Mouse (Mus musculus) adrenal gland, postnatal 14 days (tissue): ENCODE measurements around the gene 9130230L23Rik. TPM values are rescaled to one million over a fixed set of nuclear protein-coding genes. Genes with fewer than 3 reads are reported as not detected.
"Not testable (repeated sequence)": the region's sequence is repeated elsewhere in the genome, so short reads cannot be mapped to it uniquely, and the experiment has no call there.

Experiments
- DNase-seq: peaks from one replicate; pipeline ENCODE4 v3.0.0; 2021; ENCODE audit warnings: mixed read lengths
- total RNA-seq: library from RNA; stranded (reverse); gene quantifications from 2 replicates; pipeline ENCODE4 v1.2.3, GENCODE M21; 2021

The 9130230L23Rik gene
- total RNA-seq, 1 experiment from 2014 or later, result 0.74 TPM

DNA sequence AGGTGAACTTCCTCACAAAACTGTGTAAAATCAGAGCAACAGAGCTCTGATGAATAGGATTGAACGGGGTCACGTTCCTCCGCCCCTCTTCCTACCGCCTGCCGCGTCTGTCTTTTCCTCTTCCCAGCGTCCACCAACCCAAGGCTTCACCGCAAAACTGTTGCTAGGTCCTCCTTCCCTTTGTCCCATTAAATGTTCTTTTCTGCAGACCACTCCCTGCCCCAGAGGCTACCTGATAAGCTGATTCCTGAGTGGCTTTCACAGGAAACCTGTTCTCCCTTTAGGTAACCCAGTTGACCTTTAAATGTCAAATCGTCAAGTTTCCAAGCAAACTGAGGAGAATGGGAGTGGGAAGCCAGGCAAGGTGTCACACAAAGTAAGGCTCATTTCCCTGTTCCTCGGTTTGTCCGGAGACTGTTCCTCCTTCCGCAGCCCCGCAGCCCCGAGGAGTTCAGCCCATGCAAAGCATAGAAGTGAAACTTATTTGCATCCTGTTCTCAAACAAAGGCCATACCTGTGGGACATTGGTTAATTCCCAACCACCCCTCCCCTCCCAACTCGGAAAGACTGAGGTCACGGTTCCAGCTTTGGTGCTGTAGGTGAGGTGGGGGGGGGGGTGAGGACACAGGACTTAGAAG lies 1.1 kb upstream of the 9130230L23Rik start:
- no peak for DNase-seq

DNA sequence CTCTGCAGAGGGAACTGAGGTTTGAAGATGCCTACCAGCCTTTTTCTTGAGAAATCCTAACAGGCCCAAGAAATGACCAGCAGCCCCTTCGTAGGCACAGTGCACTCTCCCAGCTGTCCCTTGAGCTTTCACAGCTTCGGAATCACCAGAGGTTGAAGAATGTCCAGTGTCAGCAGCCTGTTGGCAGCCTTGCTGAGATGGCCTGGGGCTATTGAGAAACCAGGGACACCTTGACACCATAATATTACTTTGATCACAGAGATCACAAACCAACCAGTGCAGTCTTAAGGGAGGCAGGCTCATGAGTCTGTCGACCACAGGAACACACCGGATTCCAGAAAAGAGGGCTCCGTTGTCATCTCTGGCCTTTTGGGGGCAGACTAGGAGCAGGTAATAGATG lies 2.9 kb downstream of the 9130230L23Rik start:
- no peak for DNase-seq

DNA sequence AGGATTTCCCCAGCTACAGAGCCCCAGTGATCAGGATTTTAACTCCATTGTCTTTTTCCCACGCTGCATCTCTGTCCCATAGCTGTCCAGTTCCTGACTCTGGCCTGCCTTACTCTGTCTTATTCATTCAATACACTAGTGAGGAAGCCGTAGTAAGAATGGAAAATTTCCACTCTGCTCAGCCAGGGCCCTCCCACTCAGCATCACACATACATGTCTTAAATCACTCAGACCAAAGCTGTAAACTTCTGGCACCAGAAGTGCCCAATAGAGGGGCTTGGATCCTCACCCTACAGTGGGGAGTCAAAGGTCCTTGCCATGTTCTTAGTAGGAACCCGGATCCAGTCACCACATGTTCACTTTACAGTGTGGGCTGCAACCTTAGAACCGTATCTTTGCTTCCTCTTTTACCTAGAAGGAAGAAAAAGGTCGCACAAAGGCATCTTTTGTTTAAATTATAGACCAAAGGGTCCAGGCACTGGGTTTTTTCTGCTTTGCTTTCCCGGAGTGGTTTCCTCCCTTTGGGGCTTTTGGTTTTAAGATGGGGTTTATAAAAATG lies 3.4 kb downstream of the 9130230L23Rik start:
- DNase-seq, result no peak

DNA sequence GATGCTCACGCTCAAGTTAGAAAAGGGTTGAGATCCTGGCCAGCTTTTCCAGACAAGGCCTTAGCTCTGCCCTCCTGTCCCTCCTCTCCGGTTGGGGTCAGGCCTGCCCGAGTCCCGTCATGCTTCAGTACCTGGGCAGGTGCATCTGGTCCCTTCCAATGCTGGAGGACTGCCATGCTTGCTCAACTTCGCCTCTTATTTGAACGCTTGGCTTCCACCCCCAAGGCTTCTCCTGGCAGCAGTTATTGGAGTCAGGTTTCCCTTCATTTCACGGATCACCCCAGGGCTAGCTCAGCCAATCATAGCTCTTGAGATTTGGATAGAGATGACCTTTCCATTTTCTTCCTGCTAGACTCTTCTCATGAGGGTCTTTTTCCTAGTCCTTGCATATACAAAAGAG lies 4.0 kb downstream of the 9130230L23Rik start:
- DNase-seq, result no peak

DNA sequence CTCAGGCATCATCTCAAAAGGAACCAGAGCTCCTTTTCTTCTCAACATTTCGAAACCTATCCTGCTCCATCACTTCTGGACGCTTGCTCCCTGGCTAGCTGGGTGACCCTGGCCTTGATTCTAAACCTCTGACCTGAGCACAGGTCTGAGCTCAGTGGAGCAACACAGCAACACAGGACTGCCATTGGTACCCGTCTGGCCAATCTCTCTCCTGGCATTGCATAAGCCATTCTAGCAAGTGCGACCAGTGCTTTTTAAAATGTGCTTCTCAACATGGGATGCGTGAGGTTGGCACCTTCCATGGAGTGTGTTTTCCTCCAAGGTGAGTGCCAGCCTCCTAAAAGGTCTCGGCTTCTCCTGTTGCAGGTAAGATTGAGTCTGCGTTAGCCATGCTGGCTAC lies 5.0 kb downstream of the 9130230L23Rik start:
- no peak for DNase-seq

DNA sequence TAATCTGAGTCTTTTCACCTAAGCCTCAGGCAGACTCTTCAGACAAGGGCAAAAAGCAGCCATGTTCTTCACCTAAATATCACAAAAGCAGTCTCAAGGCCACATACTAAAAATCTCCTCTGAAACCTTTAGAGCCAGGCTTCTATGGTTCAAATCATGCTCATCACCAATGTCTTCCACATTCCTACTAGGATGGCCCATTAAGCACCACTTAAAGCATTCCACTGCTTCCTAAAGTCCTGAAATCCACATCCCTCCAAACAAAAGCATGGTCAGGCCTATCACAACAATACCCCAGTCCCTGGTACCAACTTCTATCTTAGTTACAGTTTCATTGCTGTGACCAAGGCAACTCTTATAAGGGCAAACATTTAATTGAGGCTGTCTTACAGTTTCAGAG lies 6.3 kb downstream of the 9130230L23Rik start:
- DNase-seq, result no peak

DNA sequence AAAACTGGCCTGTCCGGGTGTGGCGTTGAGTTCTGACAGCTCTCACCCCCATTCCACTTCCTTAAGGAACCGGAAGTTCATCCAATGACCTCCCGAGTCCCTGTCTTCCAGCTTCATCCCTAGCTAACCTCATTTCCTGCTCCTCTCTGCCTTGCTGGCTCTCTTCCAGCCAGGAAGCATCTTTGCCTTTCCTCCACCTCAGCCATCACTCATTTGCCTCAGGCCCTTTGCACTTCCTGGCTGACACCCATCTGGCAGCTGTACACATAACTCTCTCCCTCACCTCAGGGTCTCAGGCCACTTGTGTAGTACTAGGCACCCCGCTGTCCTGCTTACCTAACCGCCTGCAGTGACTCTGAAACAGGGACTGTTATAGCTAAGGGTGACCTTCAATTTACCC lies 9.4 kb downstream of the 9130230L23Rik start:
- peak; percentile 50 for DNase-seq

DNA sequence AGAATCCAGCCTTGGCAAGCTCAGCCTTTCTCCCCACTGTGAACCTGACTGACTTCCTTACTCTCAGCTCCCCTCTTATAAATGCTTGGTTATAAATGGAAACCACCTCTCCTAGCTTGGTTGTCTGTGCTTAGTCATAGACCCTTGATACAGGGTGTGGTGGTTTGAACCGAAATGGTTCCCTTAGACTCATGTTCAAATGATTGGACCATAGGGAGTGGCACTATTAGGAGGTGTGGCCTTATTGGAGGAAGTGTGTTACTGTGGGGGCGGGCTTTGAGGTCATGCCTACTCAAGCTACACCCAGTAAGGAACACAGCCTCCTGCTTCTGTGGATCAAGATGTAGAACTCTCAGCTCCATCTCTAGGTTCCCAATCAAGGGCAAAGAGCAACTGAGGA lies 12.9 kb downstream of the 9130230L23Rik start:
- no peak for DNase-seq

DNA sequence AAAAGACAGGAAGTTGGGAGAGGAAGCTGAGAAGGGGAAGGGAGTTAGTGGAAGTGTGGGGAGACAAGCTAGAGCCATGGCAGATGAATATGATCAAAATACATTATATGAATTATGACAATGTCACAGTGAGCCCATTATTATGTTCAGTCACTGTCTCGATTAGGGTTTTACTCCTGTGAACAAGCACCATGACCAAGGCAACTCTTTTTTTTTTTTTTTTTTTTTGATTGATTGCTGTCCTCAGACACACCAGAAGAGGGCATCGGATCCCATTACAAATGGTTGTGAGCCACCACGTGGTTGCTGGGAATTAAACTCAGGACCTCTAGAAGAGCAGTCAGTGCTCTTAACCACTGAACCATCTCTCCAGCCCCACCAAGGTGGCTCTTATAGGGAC lies 17.1 kb downstream of the 9130230L23Rik start:
- not testable (repeated sequence) for DNase-seq

DNA sequence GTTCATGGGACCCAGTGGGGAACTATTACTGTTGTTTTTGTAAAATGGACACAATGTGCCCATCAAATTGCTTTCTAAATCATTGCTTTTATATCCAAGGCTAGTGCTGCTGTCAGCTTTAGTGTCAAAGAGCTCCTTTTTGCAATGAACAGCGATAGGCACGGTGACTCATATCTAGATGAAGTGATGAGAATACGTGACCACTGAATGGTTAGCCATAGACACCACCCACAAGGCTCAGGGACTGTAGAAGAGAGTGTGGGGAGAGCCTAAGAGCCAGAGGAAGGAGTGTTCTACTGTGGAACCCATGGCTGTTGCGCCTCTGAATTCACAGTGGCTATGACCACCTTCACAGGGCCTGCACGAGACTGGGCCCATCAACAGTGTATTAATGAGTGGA lies 17.7 kb downstream of the 9130230L23Rik start:
- DNase-seq, result no peak

DNA sequence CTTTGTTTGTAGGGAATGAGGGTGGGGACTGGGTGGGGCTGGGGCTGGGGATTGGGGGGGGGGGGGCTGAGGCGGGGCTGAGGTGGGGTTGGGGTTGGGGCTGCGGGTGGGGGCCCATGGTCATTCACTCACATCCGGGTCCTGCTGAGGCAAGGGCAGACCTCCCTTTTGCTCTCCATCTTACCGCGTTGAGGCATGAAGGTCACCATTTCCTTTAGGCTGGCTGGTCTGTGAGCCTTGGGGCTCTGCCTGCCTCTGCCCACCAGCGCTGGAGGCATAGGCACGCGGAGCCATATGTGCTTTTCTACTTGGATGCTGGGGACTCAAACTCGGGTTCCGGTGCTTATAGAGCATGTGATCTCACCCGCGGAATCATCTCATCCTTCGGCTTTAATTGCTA lies 28.4 kb downstream of the 9130230L23Rik start:
- no peak for DNase-seq

DNA sequence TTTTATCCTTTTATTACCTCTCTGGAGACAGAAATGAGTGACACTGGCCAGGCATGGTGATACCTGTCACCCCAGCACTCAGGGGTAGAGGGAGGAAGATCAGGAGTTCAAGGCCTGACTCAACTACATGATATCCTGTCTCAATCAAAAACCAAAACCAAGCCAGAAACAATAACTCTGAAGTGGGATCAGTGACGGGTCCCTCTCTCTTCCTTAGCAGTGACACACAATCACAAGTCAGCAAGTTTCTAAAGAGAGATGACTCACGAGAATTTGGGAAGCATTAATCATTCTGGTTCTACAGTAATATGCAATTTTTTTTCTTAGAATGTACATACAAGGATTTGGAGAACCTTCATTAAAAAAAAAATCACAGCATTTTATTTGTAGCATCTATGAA lies 30.9 kb downstream of the 9130230L23Rik start:
- no peak for DNase-seq

DNA sequence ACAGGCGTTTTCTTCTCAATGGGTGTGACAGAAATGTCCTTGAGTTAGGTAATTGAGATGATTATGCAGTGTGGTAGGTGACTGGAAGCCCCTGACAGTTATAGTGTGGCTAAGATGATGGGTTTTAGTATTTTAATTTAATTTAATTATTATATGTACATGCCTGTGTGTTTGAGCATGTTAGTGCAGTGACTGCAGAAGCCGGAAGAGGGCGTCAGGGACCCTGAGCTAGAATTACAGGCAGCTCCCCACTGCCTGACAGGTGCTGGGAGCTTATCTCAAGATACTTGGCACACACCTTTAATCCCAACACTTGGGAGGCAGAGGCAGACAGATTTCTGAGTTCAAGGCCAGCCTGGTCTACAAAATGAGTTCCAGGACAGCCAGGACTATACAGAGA lies 36.1 kb downstream of the 9130230L23Rik start:
- DNase-seq, result no peak

DNA sequence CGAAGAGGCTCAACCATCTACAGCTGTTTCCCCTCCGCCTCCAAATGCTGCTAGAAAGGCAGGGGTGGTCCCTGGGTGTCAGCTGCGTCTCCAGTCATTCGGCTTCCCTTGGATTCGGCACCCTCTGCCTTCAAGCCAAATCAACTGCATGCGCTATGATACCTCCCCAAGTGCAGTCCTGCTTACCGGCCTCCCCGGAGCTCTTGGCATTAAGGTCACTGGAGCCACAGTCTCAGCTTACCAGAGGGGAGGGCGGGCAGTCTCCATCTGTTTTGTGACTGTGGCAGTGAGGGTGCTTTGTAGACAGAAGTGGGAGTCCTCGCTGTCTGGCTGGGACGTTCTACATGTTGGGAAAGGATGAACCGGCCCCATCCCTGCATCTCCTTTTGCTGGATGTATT lies 37.0 kb downstream of the 9130230L23Rik start:
- no peak for DNase-seq

DNA sequence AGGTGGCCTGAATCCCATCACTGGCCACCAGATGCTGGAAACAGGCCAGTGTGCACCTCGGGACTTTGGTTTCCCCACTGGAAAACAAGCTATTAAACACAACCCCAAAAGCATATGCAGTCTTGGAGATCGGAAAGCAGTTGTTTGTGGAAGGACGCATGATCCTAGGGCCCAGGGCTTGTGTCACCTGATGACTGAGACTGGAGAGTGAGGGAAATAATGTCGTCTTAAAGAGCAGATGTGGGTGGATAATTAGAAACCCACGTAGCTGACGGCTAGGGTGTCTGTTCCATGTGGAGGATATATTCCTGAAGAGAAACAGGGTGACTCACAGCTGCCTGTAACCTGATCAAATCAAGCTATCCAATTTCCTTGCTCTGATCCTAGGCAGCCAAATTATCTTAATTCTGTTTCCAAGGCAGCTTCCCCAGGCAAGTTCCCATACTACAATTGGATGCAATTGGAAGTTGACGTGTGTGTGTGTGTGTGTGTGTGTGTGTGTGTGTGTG lies 38.3 kb downstream of the 9130230L23Rik start:
- DNase-seq, result no peak

DNA sequence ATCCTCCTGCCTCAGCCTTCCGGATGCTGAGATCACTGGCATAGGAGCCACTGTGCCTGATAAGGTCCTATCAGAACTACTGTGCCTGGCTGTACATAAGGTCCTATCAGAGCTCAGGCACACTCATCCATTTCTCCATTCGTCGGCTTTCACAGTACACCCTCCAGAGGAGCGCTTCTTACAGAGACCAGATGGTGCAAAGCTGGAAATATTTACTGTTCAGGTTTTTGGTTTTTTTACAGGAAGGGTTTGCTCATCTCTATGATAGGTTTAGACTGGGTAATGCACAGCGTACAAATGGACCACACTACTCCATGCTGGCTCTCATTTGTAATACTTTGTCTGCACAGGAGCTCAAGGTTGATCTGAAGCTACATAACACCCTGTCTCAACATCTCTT lies 40.8 kb downstream of the 9130230L23Rik start:
- DNase-seq, result no peak

DNA sequence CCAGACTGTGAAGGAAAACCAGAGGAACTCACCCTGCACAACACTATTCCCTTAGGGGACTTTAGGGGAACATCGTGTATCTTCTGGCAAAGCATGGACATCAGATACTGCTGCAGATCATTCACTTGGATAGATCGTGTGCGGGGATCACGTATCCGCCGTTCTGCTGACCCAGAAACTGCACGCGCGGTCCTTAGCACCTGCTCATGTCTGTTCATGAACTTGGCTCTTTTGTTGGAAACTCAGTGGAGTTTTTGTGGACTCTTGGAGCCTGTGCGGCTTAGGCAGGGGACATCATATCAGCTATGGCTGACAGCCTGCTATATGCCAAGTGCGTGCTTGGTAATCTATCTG lies 43.5 kb downstream of the 9130230L23Rik start:
- no peak for DNase-seq

DNA sequence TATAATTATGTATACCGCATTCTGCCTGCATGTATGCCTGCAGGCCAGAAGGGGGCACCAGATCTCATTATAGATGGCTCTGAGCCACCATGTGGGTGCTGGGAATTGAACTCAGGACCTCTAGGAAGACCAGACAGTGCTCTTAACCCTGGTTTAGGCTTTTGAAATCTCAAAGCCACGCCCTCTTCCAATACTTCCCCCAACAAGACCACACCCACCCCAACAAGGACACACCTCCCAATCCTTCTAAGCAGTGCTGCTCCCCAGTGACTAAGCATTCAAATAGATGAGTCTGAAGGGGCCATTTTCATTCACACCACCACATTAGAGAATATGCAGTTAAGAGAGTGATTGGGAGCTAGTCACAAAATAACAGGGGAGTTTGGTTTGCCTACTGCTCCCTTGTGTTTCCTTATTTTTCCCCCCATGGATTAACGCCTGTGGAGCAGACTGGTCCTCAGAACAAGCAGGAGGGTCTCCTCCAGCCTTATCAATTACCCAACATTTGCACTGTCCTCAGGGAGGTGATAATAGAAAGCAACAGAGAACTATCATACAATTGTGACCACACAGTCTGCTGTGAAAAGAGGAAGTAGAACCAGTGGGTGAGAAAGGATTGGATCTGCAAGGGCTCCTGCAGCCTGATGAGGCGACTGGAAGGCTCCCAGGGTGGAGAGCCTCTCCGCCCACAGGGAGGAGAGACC lies 44.0 kb downstream of the 9130230L23Rik start:
- no peak for DNase-seq

DNA sequence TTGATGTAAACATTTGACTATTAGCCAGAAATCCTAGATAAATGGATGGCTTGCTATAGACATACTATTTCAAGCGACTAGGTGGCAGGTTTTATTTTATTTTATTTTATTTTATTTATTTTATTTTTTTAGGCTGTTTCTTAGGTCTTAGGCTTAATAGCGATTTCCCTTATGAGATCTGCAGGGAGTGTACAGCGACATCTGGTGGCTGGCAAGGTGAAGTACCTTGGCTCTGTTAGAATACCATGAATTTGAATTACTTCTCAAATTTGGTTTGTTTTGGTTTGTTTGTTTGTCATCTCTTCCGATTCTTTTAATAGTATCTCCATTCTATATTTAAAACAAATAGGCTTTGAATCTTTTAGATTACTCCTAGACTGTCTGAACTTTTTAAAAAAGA lies 45.5 kb downstream of the 9130230L23Rik start:
- peak; percentile 67 for DNase-seq

DNA sequence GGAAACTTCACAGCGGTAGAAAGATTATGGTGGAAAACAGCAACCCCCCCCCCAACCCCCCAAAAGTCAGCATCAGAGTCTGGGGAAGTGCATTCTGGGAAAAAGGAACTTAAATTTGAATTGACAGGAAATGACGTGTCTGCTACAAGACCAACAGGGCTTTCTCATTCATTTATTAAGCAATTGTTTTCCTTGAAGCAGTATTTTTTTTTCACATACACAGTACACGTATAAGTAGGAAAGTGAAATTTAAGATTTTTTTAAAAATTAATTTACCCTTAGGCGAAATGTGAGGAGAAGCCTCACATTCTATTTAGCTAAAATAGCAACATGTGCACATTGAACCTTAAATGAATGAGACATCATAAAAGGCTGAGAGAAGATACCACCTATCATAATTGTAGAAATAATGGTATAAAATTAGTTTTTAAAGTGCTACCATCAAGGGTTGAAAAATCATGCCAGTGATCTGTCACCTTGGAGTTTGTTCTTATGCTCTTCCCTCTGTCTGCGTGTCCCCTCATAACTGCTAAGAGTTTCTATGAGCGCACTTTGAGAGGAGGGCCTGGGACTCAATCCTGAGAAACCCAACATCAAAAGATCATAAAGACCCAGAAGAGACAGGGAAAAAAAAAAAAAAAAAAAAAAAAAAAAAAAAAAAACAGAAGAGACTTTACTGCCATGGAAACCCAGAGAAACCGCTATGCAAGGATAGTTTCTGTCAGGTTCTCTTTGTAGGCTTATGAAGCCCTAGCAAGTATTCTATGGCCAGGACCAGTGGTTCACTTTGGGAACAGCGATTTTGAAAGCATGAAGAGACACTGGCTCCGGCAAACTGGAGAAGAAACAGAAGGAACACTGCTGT lies 47.7 kb downstream of the 9130230L23Rik start:
- DNase-seq, result no peak

DNA sequence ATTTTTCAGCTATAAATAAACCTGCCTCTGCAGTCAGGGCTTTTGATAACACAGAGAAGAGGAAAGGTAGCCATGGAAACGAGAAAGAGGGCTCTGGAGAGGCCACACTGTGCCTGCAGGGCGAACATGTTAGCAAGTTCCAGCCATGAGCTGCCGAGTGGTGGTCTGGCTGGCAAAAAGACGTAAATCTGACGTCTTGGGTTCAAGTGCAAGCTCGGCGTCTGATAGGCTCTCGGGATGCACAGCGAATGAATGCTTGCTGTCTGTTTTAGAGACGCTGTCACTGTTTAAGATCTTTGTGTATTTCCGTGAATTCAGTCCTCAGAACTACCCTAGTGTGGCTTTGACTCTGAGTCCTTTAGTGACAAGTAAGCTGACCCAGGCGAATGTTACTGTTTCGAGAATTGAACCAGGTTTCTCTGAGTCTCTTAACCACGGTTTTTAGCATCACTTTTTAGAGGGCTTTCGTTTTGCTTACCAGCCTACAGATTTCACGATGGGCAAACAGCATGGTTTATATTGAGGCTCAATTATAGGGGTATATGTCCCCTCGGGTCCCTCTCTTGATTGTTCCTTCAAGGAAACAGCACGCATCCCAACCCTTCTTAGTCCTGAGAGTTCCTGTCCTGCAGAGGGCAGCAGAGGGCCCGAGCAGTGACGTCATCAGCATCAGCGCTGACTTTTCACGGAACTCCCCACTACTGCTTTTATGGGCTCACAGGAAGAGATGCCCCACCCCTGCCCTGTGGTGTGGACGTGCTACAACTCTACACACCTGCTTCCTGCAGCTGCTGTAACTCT lies 48.5 kb downstream of the 9130230L23Rik start:
- DNase-seq, result peak; percentile 89
